Mouse (Mus musculus) stomach, postnatal 0 days (tissue): ENCODE results near the gene Ahctf1. TPM values are rescaled to one million over a fixed set of nuclear protein-coding genes. Genes with fewer than 3 reads are reported as not detected.

Experiments used
- ATAC-seq: fragments of 200-750 bp; cut with Nextera tagmentation; 2 replicates; pipeline ENCODE4 v1.8.0; 2017; ENCODE audit not compliant: low FRiP score, low TSS enrichment
- DNase-seq: peaks from one replicate; pipeline ENCODE4 v3.0.0-alpha.2; 2016; ENCODE audit warnings: low spot score
- H3K27ac ChIP-seq: fragments of 300-500 bp; sonication (generic); replicated peaks from 2 replicates; pipeline ENCODE4 v1.5.1; 2014; ENCODE audit warnings: mild to moderate bottlenecking, control low read depth
- H3K27me3 ChIP-seq: fragments of 300-500 bp; sonication (generic); 2 replicates; pipeline ENCODE4 v1.6.1; 2014; ENCODE audit warnings: low read length; ENCODE audit not compliant: control insufficient read depth, insufficient read depth
- H3K36me3 ChIP-seq: fragments of 300-500 bp; sonication (generic); 2 replicates; pipeline ENCODE4 v1.6.1; 2014; ENCODE audit warnings: low read length, mixed read lengths; ENCODE audit not compliant: control insufficient read depth, insufficient read depth
- H3K4me1 ChIP-seq: fragments of 300-500 bp; sonication (generic); replicated peaks from 2 replicates; pipeline ENCODE4 v1.6.1; 2014; ENCODE audit warnings: antibody characterized with exemption; ENCODE audit not compliant: control insufficient read depth, insufficient read depth
- H3K4me2 ChIP-seq: fragments of 300-500 bp; sonication (generic); replicated peaks from 2 replicates; pipeline ENCODE4 v1.6.1; 2014; ENCODE audit warnings: low read depth, mild to moderate bottlenecking, control low read depth, moderate library complexity
- H3K4me3 ChIP-seq: fragments of 300-500 bp; sonication (generic); 2 replicates; pipeline ENCODE4 v1.5.1; 2014; ENCODE audit warnings: low read depth, low read length, control low read depth
- H3K9ac ChIP-seq: fragments of 300-500 bp; sonication (generic); 2 replicates; pipeline ENCODE4 v1.6.1; 2014; ENCODE audit warnings: mild to moderate bottlenecking, low read length, control low read depth, mixed read lengths
- H3K9me3 ChIP-seq: fragments of 300-500 bp; sonication (generic); 2 replicates; pipeline ENCODE4 v1.6.1; 2016; ENCODE audit warnings: low read length; ENCODE audit not compliant: control insufficient read depth
- CTCF ChIP-seq: IDR thresholded peaks from 2 replicates; pipeline ENCODE4 v1.5.1; 2016; ENCODE audit warnings: antibody characterized with exemption, low read depth, mild to moderate bottlenecking, moderate library complexity
- EP300 ChIP-seq: optimal IDR thresholded peaks from 2 replicates; pipeline ENCODE3; 2016; ENCODE audit warnings: antibody characterized with exemption
- WGBS: fragments of 180-500 bp; shearing (Covaris S2); extraction: QIAGEN DNeasy Blood & Tissue Kit; methylation state at CpG from one replicate; pipeline ENCODE4 v1.1.7; 2014; 5-methylcytosine and 5-hydroxymethylcytosine counted together
- polyA plus RNA-seq: library from polyadenylated mRNA; unstranded; fragments of >200 nt; fragmentation: Nextera tagmentation; extraction: Ambion mirVana; gene quantifications from 2 replicates; pipeline ENCODE4 v1.2.1, GENCODE M21; 2015

The Ahctf1 gene
- polyA plus RNA-seq, 1 experiment from 2014 or later, result 7.0 TPM

DNA sequence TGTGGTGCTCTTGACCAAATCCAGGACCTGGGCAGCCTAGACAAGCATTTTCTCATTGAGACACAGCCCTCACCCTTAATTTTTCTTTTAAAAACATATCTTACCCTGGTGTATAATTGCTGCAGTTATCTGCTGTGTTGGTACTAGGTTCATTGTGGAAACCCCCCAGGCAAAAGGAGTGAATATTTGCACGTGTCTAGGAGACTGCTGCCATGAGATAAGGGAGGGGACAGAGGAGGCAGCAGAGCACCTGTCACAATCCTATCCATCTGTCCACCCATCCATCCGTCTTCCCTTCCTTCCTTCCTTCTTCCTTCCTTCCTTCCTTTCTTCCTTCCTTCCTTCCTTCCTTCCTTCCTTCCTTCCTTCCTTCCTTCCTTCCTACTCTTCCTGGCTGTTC, 9.9 kb upstream of the Ahctf1 start:
- no peaks in the 10 kb centered on the region for H3K4me1 ChIP-seq
- no peak for DNase-seq
- ATAC-seq, result no peak
- no peaks in the 10 kb centered on the region for H3K9me3 ChIP-seq
- H3K4me3 ChIP-seq, result no peak overlapping the region
- no peak overlapping the region for H3K4me2 ChIP-seq
- no peaks in the 10 kb centered on the region for H3K27me3 ChIP-seq
- H3K9ac ChIP-seq, result no peak overlapping the region
- WGBS, result 46% methylated on average over 2 of the region's 2 CpGs
- H3K36me3 ChIP-seq, result no peaks in the 10 kb centered on the region
- H3K27ac ChIP-seq, result no peak overlapping the region
- TF ChIP-seq CTCF, result no peak
- TF ChIP-seq EP300, result no peak

DNA sequence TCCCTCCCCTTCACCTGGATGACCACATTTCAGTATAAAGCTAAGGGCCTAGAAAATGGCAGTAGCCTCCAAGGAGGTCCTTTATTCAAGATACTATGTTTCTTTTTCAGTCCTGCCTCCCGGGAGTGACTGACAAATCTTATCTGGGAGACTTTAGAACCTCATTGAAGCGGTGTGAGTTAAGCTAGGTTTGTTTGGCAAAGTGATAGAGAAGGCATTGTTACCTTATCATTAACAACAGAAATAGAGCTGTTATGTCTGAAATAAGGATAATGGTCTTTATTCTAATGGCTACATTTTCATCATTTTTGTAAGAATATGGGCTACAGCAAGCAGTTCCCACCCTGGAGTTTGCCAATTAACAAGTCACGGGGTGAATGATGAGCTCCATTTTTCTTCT, 4.8 kb upstream of the Ahctf1 start:
- DNase-seq (no peak), ATAC-seq (no peak)
- H3K4me3 ChIP-seq, result no peak overlapping the region
- H3K27ac ChIP-seq, result no peak overlapping the region
- TF ChIP-seq EP300 (no peak), CTCF (no peak)
- no peak overlapping the region for H3K9ac ChIP-seq
- no peak overlapping the region for H3K4me2 ChIP-seq
- H3K9me3 ChIP-seq, result no peaks in the 10 kb centered on the region
- no peaks in the 10 kb centered on the region for H3K4me1 ChIP-seq
- H3K36me3 ChIP-seq, result no peaks in the 10 kb centered on the region
- 63% methylated on average over 3 of the region's 3 CpGs for WGBS
- no peaks in the 10 kb centered on the region for H3K27me3 ChIP-seq

GRCm38 (mm10) chr1:179807468-179807867, 4.0 kb upstream of the Ahctf1 start:
- no peak for ATAC-seq
- no peak overlapping the region for H3K27ac ChIP-seq
- no peaks in the 10 kb centered on the region for H3K9me3 ChIP-seq
- no peak for DNase-seq
- no peak overlapping the region for H3K9ac ChIP-seq
- 74% methylated on average over 4 of the region's 4 CpGs for WGBS
- no peak overlapping the region for H3K4me3 ChIP-seq
- no peaks in the 10 kb centered on the region for H3K36me3 ChIP-seq
- no peaks in the 10 kb centered on the region for H3K27me3 ChIP-seq
- H3K4me2 ChIP-seq, result no peak overlapping the region
- H3K4me1 ChIP-seq, result no peaks in the 10 kb centered on the region
- TF ChIP-seq EP300, result no peak
- TF ChIP-seq CTCF, result no peak

DNA sequence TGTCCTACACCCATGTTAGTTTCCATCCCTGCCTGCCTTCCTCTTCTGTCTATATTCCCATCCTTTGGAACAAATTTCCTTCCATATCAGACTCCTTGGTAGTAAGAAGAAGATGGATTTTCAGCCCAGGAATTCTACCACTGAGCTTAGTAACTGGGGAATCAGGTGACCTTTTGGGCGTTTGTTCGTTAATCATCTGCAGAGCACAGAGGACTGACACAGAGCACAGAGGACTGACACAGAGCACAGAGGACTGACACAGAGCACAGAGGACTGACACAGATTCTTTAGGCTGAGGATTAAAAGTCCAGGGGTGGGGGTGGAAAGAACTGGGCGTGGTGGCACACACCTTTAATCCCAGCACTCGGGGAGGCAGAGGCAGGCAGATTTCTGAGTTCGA, 2.3 kb upstream of the Ahctf1 start:
- no peak overlapping the region for H3K9ac ChIP-seq
- H3K36me3 ChIP-seq, result no peaks in the 10 kb centered on the region
- H3K4me3 ChIP-seq, result no peak overlapping the region
- 79% methylated on average over 5 of the region's 5 CpGs for WGBS
- H3K27ac ChIP-seq, result no peak overlapping the region
- no peaks in the 10 kb centered on the region for H3K4me1 ChIP-seq
- no peaks in the 10 kb centered on the region for H3K9me3 ChIP-seq
- DNase-seq, result no peak
- no peak overlapping the region for H3K4me2 ChIP-seq
- H3K27me3 ChIP-seq, result no peaks in the 10 kb centered on the region
- ATAC-seq, result no peak
- no peak for TF ChIP-seq CTCF
- no peak for TF ChIP-seq EP300

DNA sequence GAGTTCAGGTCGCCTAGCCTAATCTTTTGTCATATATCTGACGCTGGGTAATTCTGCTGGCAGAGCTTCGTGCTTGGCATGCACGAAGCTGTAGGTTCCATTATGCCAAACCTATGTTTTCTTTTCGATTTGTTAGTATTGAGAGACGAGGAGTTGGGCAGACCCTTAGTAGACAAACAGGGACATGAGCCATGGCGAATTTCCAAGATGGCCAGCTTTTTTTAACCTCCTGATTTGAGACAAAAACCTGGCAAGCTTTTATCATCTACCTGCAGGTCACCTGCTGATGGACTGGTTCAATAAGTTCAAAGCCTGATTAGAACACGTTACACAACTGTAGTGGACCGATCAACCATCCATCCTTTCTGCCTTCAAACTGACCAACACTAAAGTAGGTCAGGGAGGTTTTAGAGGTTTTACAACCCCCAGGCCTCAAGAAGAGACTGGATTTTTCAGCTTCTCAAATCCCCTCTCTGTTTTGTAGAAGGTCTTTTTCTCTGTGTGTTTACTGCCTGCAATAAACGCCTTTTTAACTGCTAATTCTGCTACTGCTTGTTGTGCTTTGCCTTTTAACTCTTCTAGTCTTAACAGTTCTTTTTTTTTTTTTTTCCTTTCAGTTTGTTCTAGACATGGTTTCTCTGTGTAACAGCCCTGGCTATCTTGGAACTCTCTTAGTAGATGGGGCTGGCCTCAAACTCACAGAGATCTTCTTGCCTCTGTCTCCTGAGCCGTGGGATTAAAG, 831 bp upstream of the Ahctf1 start:
- peak overlapping the region; percentile 50 for H3K9ac ChIP-seq
- no peaks in the 10 kb centered on the region for H3K27me3 ChIP-seq
- TF ChIP-seq EP300, result no peak
- no peak for TF ChIP-seq CTCF
- no peaks in the 10 kb centered on the region for H3K4me1 ChIP-seq
- ATAC-seq (no peak), DNase-seq (no peak)
- peak overlapping the region; percentile 79 for H3K4me2 ChIP-seq
- H3K4me3 ChIP-seq, result peak overlapping the region; percentile 87
- no peaks in the 10 kb centered on the region for H3K9me3 ChIP-seq
- H3K27ac ChIP-seq, result peak overlapping the region; percentile 99
- 33% methylated on average over 11 of the region's 11 CpGs for WGBS
- no peaks in the 10 kb centered on the region for H3K36me3 ChIP-seq

DNA sequence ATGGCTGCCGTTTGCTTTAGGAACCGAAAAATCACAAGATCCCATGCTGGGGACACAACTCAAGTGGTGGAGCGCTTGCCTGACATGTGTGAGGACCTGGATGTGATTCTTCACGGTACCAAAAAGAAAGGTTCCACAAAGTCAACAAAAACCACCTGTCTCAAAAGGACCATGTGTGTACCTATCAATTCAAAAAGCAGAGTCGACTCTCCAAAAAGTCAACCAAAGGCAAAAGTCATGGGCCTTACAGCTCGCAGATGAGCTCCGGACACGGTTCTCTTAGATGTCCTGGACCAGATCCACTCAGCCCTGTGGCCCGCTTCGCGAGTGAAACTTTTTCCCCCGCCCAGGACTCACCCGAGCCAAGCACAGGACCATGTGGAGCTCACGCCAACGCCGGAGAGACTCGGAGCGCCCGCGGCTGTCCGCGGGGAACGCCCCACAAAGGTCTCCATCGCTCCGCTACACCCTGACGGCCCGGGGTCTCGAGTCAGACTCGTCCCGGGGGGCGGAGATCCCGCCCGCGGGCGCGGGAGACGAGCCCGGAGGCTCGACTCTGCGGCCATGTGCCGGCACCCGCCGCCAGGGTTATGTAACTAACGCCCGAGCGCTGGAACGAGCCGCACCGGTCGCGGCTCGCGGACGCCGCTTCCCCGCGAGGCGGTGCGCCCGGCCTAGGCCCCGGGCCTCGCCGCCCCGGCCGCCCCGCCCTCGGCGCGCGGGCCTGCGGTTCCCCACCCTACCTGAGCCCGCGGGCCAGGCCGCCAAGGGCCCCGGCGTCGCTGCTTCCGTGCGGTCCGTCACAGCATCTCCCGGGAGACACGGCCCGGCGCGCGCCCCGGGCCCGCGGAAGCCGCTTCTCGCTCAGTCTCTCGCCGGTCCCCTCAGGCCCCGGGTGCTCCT, 619 bp downstream of the Ahctf1 start, which contains the start of gene Gm10518:
Gm10518 (plus strand) TSS at position 767 of the 903 bp plus-strand sequence.
- Histone ChIP-seq H3K9me3 (no peaks in the 10 kb centered on the region), H3K4me3 (peak within 1 kb of the TSS; percentile 87), H3K4me2 (peak within 1 kb of the TSS; percentile 79), H3K4me1 (no peaks in the 10 kb centered on the region), H3K27me3 (no peaks in the 10 kb centered on the region), H3K36me3 (peaks cover 2% of the 10 kb centered on the region; the same call in 1 of the 2 replicates), H3K9ac (peak within 1 kb of the TSS; percentile 91), H3K27ac (peak within 1 kb of the TSS; percentile 99)
- ATAC-seq (peak; percentile 53), DNase-seq (peak; percentile 70)
- 0% methylated on average over 67 of the region's 94 CpGs for WGBS
- TF ChIP-seq EP300, result no peak
- no peak; the same call in 1 of the 2 replicates for TF ChIP-seq CTCF
